Mouse (Mus musculus) CH12.LX (cell line): ENCODE results near the gene Rabep1.

Experiments used
- CHD1 ChIP-seq: IDR thresholded peaks from 2 replicates; pipeline ENCODE4 v1.6.1; 2012; ENCODE audit warnings: low read depth, low read length, improper control_type of control experiment, inconsistent platforms
- CTCF ChIP-seq, 2 experiments: IDR thresholded peaks in 1 of 2; conservative IDR thresholded peaks in 1 of 2; 2 replicates each; pipeline ENCODE4 v1.5.1; 2011 to 2012; ENCODE audit warnings: low read depth in 2 of 2, low read length in 2 of 2, improper control_type of control experiment in 1 of 2, inconsistent platforms in 1 of 2, mild to moderate bottlenecking in 1 of 2, moderate library complexity in 1 of 2
- EP300 ChIP-seq: IDR thresholded peaks from 2 replicates; pipeline ENCODE4 v1.6.1; 2011; ENCODE audit warnings: low read length, improper control_type of control experiment
- ETS1 ChIP-seq: conservative IDR thresholded peaks from 2 replicates; pipeline ENCODE4 v1.6.1; 2012; ENCODE audit warnings: low read depth, mild to moderate bottlenecking, inconsistent platforms, low read length, improper control_type of control experiment, moderate library complexity
- MAFK ChIP-seq: IDR thresholded peaks from 2 replicates; pipeline ENCODE4 v1.6.1; 2011; ENCODE audit warnings: low read length, improper control_type of control experiment; ENCODE audit not compliant: insufficient replicate concordance
- MAZ ChIP-seq: IDR thresholded peaks from 2 replicates; pipeline ENCODE4 v1.6.1; 2012; ENCODE audit warnings: low read depth, mild to moderate bottlenecking, inconsistent platforms, low read length, improper control_type of control experiment, moderate library complexity
- NELFE ChIP-seq: IDR thresholded peaks from 2 replicates; pipeline ENCODE4 v1.6.1; 2011; ENCODE audit warnings: low read depth, low read length, improper control_type of control experiment
- POLR2A ChIP-seq: IDR thresholded peaks from 2 replicates; pipeline ENCODE4 v1.6.1; 2011; ENCODE audit warnings: low read depth, mild to moderate bottlenecking, improper control_type of control experiment, low read length
- RAD21 ChIP-seq: IDR thresholded peaks from 2 replicates; pipeline ENCODE4 v1.6.1; 2011; ENCODE audit warnings: low read depth, mild to moderate bottlenecking, low read length, improper control_type of control experiment, moderate library complexity
- ZKSCAN1 ChIP-seq: IDR thresholded peaks from 2 replicates; pipeline ENCODE4 v1.6.1; 2012; ENCODE audit warnings: low read depth, inconsistent platforms, low read length, improper control_type of control experiment, borderline replicate concordance
- ZMIZ1 ChIP-seq: IDR thresholded peaks from 2 replicates; pipeline ENCODE4 v1.6.1; 2012; ENCODE audit warnings: low read depth, mild to moderate bottlenecking, inconsistent platforms, low read length, improper control_type of control experiment

DNA sequence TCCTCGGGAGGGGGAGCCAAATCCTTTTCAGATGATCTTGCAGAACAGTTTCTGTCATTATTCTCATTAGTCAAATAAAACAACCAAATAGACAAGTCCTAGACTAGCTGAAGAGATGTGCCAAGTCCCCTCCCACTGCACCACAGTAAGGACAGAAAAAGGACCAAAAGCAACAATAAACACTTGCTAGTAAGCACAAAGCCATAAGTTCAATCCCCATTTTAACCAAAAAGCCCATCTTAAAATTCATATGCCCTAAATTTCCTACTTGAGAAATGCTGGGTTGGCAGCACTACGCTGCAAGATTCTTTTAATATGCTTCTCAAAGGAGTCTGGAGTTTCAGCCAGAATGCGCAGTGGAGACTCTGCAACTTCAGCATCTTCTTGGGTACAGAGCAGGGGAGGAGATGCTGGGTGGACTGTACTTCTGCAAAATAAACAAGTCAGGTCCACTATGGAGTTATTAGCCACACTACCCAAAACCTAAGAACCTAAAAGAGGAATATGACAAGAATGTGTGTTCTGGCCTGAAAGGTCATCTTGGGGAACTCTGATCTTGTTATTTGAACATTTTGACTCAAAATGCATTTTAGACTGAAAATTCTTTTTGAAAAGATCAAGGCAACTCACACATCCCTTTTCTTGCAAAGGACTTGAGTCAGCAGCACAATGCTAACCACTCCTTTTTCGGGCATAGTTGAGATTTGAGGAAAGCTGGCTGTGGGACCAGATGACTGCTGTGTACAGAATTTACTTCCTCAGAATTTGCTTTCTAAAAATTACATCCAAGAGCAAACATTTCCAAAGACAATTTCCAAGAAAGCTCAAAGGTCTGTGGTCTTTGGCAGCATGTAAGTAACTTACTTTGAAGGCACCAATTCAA, 100.6 kb downstream of the Rabep1 start:
- no peak for TF ChIP-seq EP300
- TF ChIP-seq CHD1 = no peak
- no peak for TF ChIP-seq POLR2A
- no peak for TF ChIP-seq NELFE
- no peak for TF ChIP-seq CTCF (conservative IDR thresholded peaks at IDR 0.05 in 1 of 2, IDR thresholded peaks at IDR 0.05 in 1 of 2; ENCODE audit: low read depth in 2 of 2, low read length in 2 of 2)
- TF ChIP-seq ETS1 = no peak
- no peak for TF ChIP-seq RAD21
- TF ChIP-seq ZKSCAN1 = no peak
- no peak for TF ChIP-seq MAFK
- TF ChIP-seq MAZ = no peak
- TF ChIP-seq ZMIZ1 = no peak
